In genomic region chr13:34725800-34726476, GRCm38 (mm10) we compare ENCODE assay signal across 9 mouse cellular contexts. TPM values are rescaled to one million over a fixed set of nuclear protein-coding genes. Genes with fewer than 3 reads are reported as not detected.
DNase-seq lines count a peak whose midpoint lies in the region; ATAC-seq lines count a peak whose summit lies in the region.
"Had no signal": no experiment of that assay in that cellular context is flagged by ENCODE, and none has a peak within 500 bp of the region (broad histone marks: within the 10 kb centered on the region; RNA-seq: fewer than 3 reads in every experiment).

No protein-coding gene starts in this region.

- peaks cover 19% of the 10 kb centered on the region for H3K4me1 ChIP-seq in intestine, embryonic 14.5 days (replicated peaks; ENCODE audit: control insufficient read depth, insufficient read depth, low read length)
- no peaks in the 10 kb centered on the region for H3K4me1 ChIP-seq in midbrain, embryonic 16.5 days (ENCODE audit: control insufficient read depth, insufficient read depth, low read length)

- ATAC-seq in intestine, embryonic 14.5 days (replicated peaks; ENCODE audit: low FRiP score, low TSS enrichment, low read depth) = peak; percentile 85
- ATAC-seq in midbrain, embryonic 16.5 days = 0 out of 2 replicates have a peak, but pooled peaks have one; percentile 39

- intact Hi-C loops in left cerebral cortex, postnatal 25 days (cut with DNase I) = no loop called here

- no peaks in the 10 kb centered on the region for H3K9me3 ChIP-seq in intestine, embryonic 14.5 days (ENCODE audit: control insufficient read depth, low read length)
- H3K9me3 ChIP-seq in midbrain, embryonic 16.5 days (replicated peaks; ENCODE audit: control insufficient read depth, low read length, poor library complexity, severe bottlenecking) = peaks cover 2% of the 10 kb centered on the region; the same call in 1 of the 2 replicates

- peak overlapping the region; percentile 13; the same call in 1 of the 2 replicates for H3K4me3 ChIP-seq in intestine, embryonic 14.5 days (ENCODE audit: low read depth, low read length)
- H3K4me3 ChIP-seq in midbrain, embryonic 16.5 days (ENCODE audit: low read depth, low read length) = no peak overlapping the region
- H3K4me3 ChIP-seq: erythroblast, embryonic 14.5 days had no signal

- no peaks in the 10 kb centered on the region for H3K27me3 ChIP-seq in intestine, embryonic 14.5 days (replicated peaks; ENCODE audit: control insufficient read depth, insufficient read depth, low read length)
- H3K27me3 ChIP-seq in midbrain, embryonic 16.5 days (ENCODE audit: control insufficient read depth, insufficient read depth, low read depth, low read length) = no peaks in the 10 kb centered on the region

- peak; percentile 76 to 89 for DNase-seq in adrenal gland, adult (ENCODE audit: inconsistent age in 2 of 2, low spot score in 1 of 2)
- DNase-seq in adrenal gland, postnatal 4 days (ENCODE audit: low spot score in 2 of 2) = no peak
- DNase-seq in cerebellum, postnatal 25 days = peak; percentile 73 to 79
- peak; percentile 32 to 81 for DNase-seq in gastrocnemius, postnatal 4 days (ENCODE audit: low spot score in 2 of 2)
- peak; percentile 80 for DNase-seq in intestine, embryonic 14.5 days (ENCODE audit: low spot score)
- DNase-seq in left cerebral cortex, postnatal 25 days (ENCODE audit: low spot score in 2 of 2) = peak; percentile 7 to 44
- peak; percentile 50 for DNase-seq in urinary bladder, postnatal 25 days (ENCODE audit: low spot score)

- H3K36me3 ChIP-seq in intestine, embryonic 14.5 days (ENCODE audit: control insufficient read depth, insufficient read depth, low read length) = no peaks in the 10 kb centered on the region
- no peaks in the 10 kb centered on the region for H3K36me3 ChIP-seq in midbrain, embryonic 16.5 days (ENCODE audit: control insufficient read depth, insufficient read depth, low read length)

- H3K27ac ChIP-seq in intestine, embryonic 14.5 days (ENCODE audit: low read depth) = peak overlapping the region; percentile 86
- peak overlapping the region; percentile 32; the same call in 1 of the 2 replicates for H3K27ac ChIP-seq in midbrain, embryonic 16.5 days (ENCODE audit: low read length)

- no peak overlapping the region; the same call in 1 of the 2 replicates for H3K9ac ChIP-seq in intestine, embryonic 14.5 days (ENCODE audit: low read length)
- H3K9ac ChIP-seq in midbrain, embryonic 16.5 days (ENCODE audit: low read depth, low read length) = no peak overlapping the region

- 4% methylated on average over 9 of the region's 9 CpGs for WGBS in intestine, embryonic 14.5 days
- 43% methylated on average over 9 of the region's 9 CpGs for WGBS in midbrain, embryonic 16.5 days

- peak overlapping the region; percentile 47 for H3K4me2 ChIP-seq in intestine, embryonic 14.5 days (ENCODE audit: low read length)
- peak overlapping the region; percentile 31 for H3K4me2 ChIP-seq in midbrain, embryonic 16.5 days (ENCODE audit: low read length)

RNA-seq across cellular contexts. Expression of gene Fam50b, which starts 8.7 kb away (rescaled TPM):
- not detected for total RNA-seq in adrenal gland, postnatal 4 days (2021)
- not detected for total RNA-seq in gastrocnemius, postnatal 4 days (2021)
- polyA plus RNA-seq in intestine, embryonic 14.5 days (2014; fragmentation: Nextera tagmentation; extraction: Ambion mirVana) = not detected in 2 replicates
- total RNA-seq in left cerebral cortex, postnatal 25 days (2021) = not detected
- 0.25 TPM in 1 of 2 replicates, not detected in the other for polyA plus RNA-seq in midbrain, embryonic 16.5 days (2015; fragmentation: Nextera tagmentation; extraction: Ambion mirVana)
- polyA plus RNA-seq: erythroblast, embryonic 14.5 days had no signal

Comparison
In these comparisons a context has a peak if more than half of its experiments do, and no peak if none do; other contexts are left out.
1. DNase-seq: peak in adrenal gland, adult (2 of 2), cerebellum, postnatal 25 days (2 of 2), gastrocnemius, postnatal 4 days (2 of 2), intestine, embryonic 14.5 days (single experiment), left cerebral cortex, postnatal 25 days (2 of 2) and urinary bladder, postnatal 25 days (single experiment); none in adrenal gland, postnatal 4 days (0 of 2).